Mouse (Mus musculus): ENCODE measurements around the gene Tmem145.

GRCm38 (mm10) chr7:25311193-25311592 is 5.3 kb downstream of the Tmem145 start:
- TF ChIP-seq POLR2A (IDR thresholded peaks at IDR 0.05; ENCODE audit: borderline replicate concordance, control insufficient read depth, low read depth, low read length), result no peak
- no peak for TF ChIP-seq CTCF (IDR thresholded peaks at IDR 0.05; ENCODE audit: control insufficient read depth, insufficient read depth, low read length)
